Mouse (Mus musculus) induced T-regulatory cell, adult 2 months (primary cell): ENCODE results near the gene Snx7.

Experiments
- DNase-seq: peaks from one replicate; pipeline ENCODE4 v3.0.0-alpha.2; 2012; ENCODE audit warnings: low read depth

Gene Snx7

DNA sequence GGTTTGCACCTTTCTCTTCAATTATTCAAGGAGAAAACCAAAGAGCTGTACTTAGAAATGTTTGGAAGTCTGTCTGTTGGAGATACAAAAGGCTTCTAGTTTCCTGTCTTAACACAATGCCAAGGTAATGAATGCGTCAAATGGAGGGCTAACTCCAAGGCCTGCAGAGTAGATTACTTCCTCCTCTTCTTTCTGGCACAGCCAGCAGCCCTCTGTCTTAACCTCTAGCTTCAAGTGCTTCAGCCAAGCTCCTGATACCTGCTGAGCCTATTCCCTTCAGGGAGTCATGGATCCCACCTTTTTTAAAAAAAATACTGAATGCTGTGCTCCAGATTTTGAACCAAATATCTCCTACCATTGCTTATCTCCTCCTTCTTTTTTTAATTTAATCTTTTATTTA, 51.1 kb downstream of the Snx7 start:
- DNase-seq = no peak

GRCm38 (mm10) chr3:117814218-117814617, 54.5 kb downstream of the Snx7 start:
- no peak for DNase-seq

DNA sequence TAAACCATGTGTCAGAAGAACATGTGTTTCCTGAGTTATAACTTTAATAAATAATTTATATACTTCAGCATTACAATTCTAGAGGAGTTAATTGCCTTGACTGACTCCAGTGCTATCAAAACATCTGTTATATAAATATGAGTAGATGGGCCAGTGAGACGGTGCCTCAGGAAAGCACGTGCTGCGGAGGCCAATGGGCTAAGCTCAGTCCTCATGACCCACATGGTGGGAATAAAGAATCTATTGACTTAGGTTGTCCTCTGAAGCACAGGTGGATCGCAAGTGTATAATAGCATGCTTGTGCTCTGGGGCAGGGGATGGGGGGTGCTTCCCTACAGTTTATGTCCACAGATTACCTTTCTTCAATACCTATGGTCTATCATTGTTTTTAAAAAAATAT, 56.6 kb downstream of the Snx7 start:
- no peak for DNase-seq

- no peak for DNase-seq
Observed at GRCm38 (mm10) chr3:117805782-117806181, 63.0 kb downstream of the Snx7 start.

GRCm38 (mm10) chr3:117794501-117794900, 74.2 kb downstream of the Snx7 start:
- DNase-seq = no peak

DNA sequence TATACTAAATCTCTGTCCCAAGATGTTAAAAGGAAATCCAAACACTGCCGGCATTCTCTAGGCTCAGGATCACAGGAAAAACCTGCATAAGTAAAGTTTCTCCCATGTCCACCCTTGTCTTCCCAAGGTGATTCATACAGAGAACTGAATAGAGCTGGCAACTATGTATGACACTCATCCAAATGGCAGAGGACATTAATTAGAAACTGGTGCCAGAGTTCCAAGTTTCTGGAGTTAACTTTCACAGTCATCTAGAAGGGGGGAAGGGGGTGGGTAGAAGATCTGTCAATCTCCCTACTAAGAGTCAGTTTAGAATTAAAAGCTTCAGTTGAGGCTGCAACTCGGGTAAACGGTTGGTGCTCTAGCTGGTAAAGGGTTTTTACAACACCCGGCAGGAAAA, 76.8 kb downstream of the Snx7 start:
- no peak for DNase-seq

- no peak for DNase-seq
Observed at GRCm38 (mm10) chr3:117791273-117791672, 77.5 kb downstream of the Snx7 start.

DNA sequence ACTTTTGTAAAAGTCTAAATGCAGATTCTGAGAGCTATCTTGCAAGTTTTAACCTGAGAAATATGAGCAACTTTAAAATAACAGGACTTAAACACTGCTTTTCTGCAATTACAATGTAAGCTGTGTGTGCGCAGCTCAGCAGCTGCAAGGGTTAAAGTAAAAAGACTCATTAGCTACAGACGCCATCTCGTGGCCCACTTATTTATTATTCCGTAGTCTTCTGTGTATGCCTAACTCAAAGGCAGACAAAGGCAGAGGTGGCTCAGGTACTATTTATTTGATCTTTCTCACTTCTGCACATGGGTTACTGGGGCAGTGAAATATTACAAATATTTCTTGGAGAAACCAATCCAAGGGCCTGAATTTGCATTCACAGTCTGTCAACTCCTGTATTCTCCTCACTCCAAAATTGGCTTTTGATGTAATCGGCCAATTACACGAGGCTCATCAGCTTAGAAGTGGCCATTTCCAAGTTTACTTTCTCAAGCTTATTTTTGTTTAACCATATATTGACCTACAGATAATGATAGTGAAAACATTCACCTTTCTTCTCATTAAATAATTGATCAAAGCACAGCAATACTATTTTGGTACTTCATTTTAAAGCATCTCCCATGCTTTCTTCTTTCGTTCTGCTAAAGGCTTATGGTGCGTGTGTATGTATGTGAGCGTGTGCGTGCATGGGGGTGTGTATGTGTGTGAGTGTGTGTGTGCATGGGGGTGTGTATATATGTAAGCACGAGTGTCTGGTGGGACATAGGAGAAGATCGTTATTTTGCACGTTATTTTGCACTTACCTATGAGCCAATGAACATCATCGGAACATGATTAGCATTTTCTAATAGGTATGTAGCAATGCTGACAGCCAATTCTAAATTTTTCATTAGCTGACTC, 79.7 kb downstream of the Snx7 start:
- no peak for DNase-seq

DNA sequence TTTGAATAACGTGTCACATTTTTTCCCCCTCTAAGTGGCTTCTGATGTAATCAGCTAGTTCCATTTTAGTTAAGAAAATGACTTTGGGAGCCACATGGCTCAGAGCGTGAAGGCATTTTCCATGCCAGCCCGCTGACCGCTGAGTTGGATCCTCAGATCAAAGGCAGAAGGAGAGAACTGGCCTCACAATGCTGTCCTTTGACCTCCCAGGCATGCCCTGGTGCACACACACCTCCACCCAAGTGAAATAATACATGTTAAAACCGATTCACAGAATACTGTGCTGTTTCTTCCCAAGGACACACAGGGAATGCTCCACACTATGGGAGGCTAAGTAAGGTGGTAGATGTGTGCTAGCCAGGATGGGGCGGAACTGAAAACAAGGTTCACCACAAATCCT, 81.5 kb downstream of the Snx7 start:
- no peak for DNase-seq

GRCm38 (mm10) chr3:117752151-117752757, 116.5 kb downstream of the Snx7 start:
- DNase-seq = no peak

- DNase-seq = no peak
Observed at GRCm38 (mm10) chr3:117751665-117752064, 117.1 kb downstream of the Snx7 start.

GRCm38 (mm10) chr3:117749256-117749655, 119.5 kb downstream of the Snx7 start:
- no peak for DNase-seq

- no peak for DNase-seq
Observed at GRCm38 (mm10) chr3:117739760-117740159, 129.0 kb downstream of the Snx7 start.

DNA sequence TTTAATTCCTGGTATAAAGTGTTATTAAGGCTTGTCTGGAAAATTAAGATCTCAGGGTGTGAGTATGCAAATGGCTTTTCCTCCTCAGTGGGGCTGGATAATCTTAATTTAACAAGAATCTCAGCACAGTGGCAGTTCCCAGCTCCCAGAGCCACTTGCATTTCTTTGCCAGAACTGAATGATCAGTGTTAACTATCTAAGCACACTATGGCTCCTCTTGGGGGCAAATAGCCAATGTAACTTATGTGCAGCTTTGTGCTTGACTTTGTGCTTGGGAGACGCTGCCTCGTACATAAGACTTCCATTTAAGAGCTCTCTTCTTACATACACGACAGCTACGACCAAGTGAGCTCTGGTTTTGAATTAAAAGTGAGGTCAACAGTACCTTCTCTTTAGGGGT, 136.1 kb downstream of the Snx7 start:
- DNase-seq = no peak
